Mouse (Mus musculus): Measurements from ENCODE around the gene Trcg1.

GRCm38 (mm10) chr9:57217220-57217619, 19.1 kb upstream of the Trcg1 start:
- TF ChIP-seq MAX (IDR thresholded peaks at IDR 0.05; ENCODE audit: low read depth), result no peak
- no peak for TF ChIP-seq E2F4 (IDR thresholded peaks at IDR 0.05; ENCODE audit: insufficient read depth)
- no peak for TF ChIP-seq TCF12 (IDR thresholded peaks at IDR 0.05; ENCODE audit: insufficient read depth, poor library complexity, severe bottlenecking)
- TF ChIP-seq POLR2A (IDR thresholded peaks at IDR 0.05; ENCODE audit: insufficient read length, low read depth), result no peak
- no peak for TF ChIP-seq SRF (IDR thresholded peaks at IDR 0.05; ENCODE audit: control insufficient read depth, insufficient read length, low read depth)

Data from myocyte (in vitro differentiated cells).